In the genomic region with DNA sequence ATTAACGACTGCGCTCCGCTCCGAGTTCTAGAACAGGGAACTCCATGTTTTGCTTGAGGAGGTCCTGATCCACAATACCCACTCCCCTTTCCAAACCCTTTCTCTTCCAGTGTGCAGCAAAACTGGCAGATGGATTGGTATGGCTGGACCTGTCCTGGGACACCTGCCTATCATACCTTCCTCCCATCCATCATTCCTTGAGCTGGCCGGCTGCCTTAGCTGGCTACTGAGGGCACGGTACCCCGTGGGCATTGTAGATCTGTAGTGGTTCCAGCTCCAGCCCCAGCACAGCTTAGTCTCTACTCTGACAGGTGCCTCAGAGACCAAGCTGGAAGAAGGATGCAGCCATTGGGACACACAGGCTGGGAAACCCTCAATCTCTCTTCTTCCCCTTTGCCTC, we compare ENCODE assay signal across 12 mouse cellular contexts. TPM values are rescaled to one million over a fixed set of nuclear protein-coding genes. Genes with fewer than 3 reads are reported as not detected.
DNase-seq lines count a peak whose midpoint lies in the region; ATAC-seq and TF ChIP-seq lines count a peak whose summit lies in the region.
"Had no signal": no experiment of that assay in that cellular context is flagged by ENCODE, and none has a peak within 500 bp of the region (broad histone marks: within the 10 kb centered on the region; RNA-seq: fewer than 3 reads in every experiment).

No protein-coding gene starts in this region.

- H3K4me1 ChIP-seq in heart, embryonic 10.5 days = peaks cover 45% of the 10 kb centered on the region
- peaks cover 17% of the 10 kb centered on the region for H3K4me1 ChIP-seq in forebrain, postnatal 0 days (ENCODE audit: insufficient read depth)
- H3K4me1 ChIP-seq in liver, embryonic 15.5 days (replicated peaks) = peaks cover 46% of the 10 kb centered on the region

- ATAC-seq in forebrain, postnatal 0 days = no peak
- no peak for ATAC-seq in liver, embryonic 15.5 days (ENCODE audit: insufficient read depth)
- ATAC-seq: activated CD4-positive, CD25-positive, alpha-beta regulatory T cell, adult 4 months had no signal

- peak overlapping the region; percentile 97 for H3K4me2 ChIP-seq in forebrain, postnatal 0 days (ENCODE audit: low read depth)
- H3K4me2 ChIP-seq in liver, embryonic 15.5 days = 0 out of 2 replicates have a peak overlapping the region, but pooled peaks have one; percentile 3

- peaks cover 30% of the 10 kb centered on the region for H3K79me2 ChIP-seq in C2C12 (ENCODE audit: control insufficient read depth, insufficient read depth)

- peak overlapping the region; percentile 80 for H3K9ac ChIP-seq in forebrain, postnatal 0 days
- H3K9ac ChIP-seq in liver, embryonic 15.5 days = no peak overlapping the region

- no peak for TF ChIP-seq CTCF in C2C12 (IDR thresholded peaks at IDR 0.05; ENCODE audit: control insufficient read depth, insufficient read depth, insufficient read length)
- no peak for TF ChIP-seq CTCF in forebrain, postnatal 0 days (IDR thresholded peaks at IDR 0.05; ENCODE audit: low read depth)

- WGBS in heart, embryonic 10.5 days = 23% methylated on average over 7 of the region's 7 CpGs
- 19% methylated on average over 7 of the region's 7 CpGs for WGBS in forebrain, postnatal 0 days
- 31% methylated on average over 7 of the region's 7 CpGs for WGBS in liver, embryonic 15.5 days (ENCODE audit: insufficient replicate concordance)

- H3K27me3 ChIP-seq in heart, embryonic 10.5 days (ENCODE audit: insufficient read depth, poor library complexity, severe bottlenecking) = peaks cover 87% of the 10 kb centered on the region
- no peaks in the 10 kb centered on the region for H3K27me3 ChIP-seq in C2C12 (ENCODE audit: control insufficient read depth, insufficient read depth, insufficient read length)
- no peaks in the 10 kb centered on the region for H3K27me3 ChIP-seq in forebrain, postnatal 0 days (ENCODE audit: insufficient read depth, low read length)
- H3K27me3 ChIP-seq in liver, embryonic 15.5 days = peaks cover 80% of the 10 kb centered on the region

- no peak for DNase-seq in heart, embryonic 10.5 days (ENCODE audit: low spot score)
- DNase-seq in heart, postnatal 14 days = no peak
- no peak for DNase-seq in forebrain, postnatal 0 days
- DNase-seq in urinary bladder, postnatal 36 days (ENCODE audit: low spot score in 2 of 2) = no peak
- no peak for DNase-seq in right cerebral cortex, postnatal 4 days
- DNase-seq in Muller cell, postnatal 12 days (ENCODE audit: inconsistent ontology term) = no peak
- DNase-seq: left cerebral cortex, postnatal 4 days; thymus, adult 18-20 months had no signal

- H3K36me3 ChIP-seq in heart, embryonic 10.5 days = peaks cover 16% of the 10 kb centered on the region
- H3K36me3 ChIP-seq in C2C12 (ENCODE audit: control insufficient read depth, insufficient read depth) = peaks cover 17% of the 10 kb centered on the region
- peaks cover 11% of the 10 kb centered on the region for H3K36me3 ChIP-seq in forebrain, postnatal 0 days (ENCODE audit: insufficient read depth)
- H3K36me3 ChIP-seq in liver, embryonic 15.5 days (replicated peaks) = no peaks in the 10 kb centered on the region; the same call in 1 of the 2 replicates

- H3K27ac ChIP-seq in heart, embryonic 10.5 days = no peak overlapping the region
- H3K27ac ChIP-seq in forebrain, postnatal 0 days (ENCODE audit: low read depth, low read length) = no peak overlapping the region
- H3K27ac ChIP-seq in liver, embryonic 15.5 days (replicated peaks) = no peak overlapping the region

- H3K79me3 ChIP-seq in C2C12 (ENCODE audit: low read depth) = peaks cover 3% of the 10 kb centered on the region

- H3ac ChIP-seq in C2C12 (ENCODE audit: control insufficient read depth, insufficient read length, low read depth) = no peak overlapping the region

- H3K4me3 ChIP-seq in heart, embryonic 10.5 days = peak overlapping the region; percentile 74
- peak overlapping the region; percentile 52 for H3K4me3 ChIP-seq in C2C12 (ENCODE audit: insufficient read depth, poor library complexity, severe bottlenecking)
- H3K4me3 ChIP-seq in forebrain, postnatal 0 days (ENCODE audit: low read depth, low read length) = peak overlapping the region; percentile 49
- peak overlapping the region; percentile 52; the same call in 1 of the 2 replicates for H3K4me3 ChIP-seq in liver, embryonic 15.5 days (replicated peaks)

- no peaks in the 10 kb centered on the region for H3K9me3 ChIP-seq in heart, embryonic 10.5 days
- no peaks in the 10 kb centered on the region for H3K9me3 ChIP-seq in forebrain, postnatal 0 days (ENCODE audit: low read length)
- no peaks in the 10 kb centered on the region for H3K9me3 ChIP-seq in liver, embryonic 15.5 days (replicated peaks)

- intact Hi-C loops in heart, postnatal 14 days (cut with DNase I) = no loop called here

TF ChIP-seq in C2C12, 6 proteins besides CTCF, POLR2A, EP300 and RAD21:
- no peak for TF ChIP-seq MYOD1 (IDR thresholded peaks at IDR 0.05; ENCODE audit: control insufficient read depth, insufficient read length, low read depth)
- TF ChIP-seq MYOG (IDR thresholded peaks at IDR 0.05; ENCODE audit: control insufficient read depth, extremely low read depth, insufficient read length) = no peak
TF ChIP-seq in C2C12: peak in this region for 0.

RNA-seq across cellular contexts. Expression of gene Chchd10, which starts 1.6 kb away (rescaled TPM):
- 333 and 524 TPM in 2 replicates for polyA plus RNA-seq in heart, embryonic 10.5 days (2016; fragmentation: Nextera tagmentation; extraction: Ambion mirVana)
- total RNA-seq in heart, postnatal 14 days (2021) = 1,000 to 10,000 TPM; 1,290 to 1,409 TPM
- polyA plus RNA-seq in C2C12 (2012; fragmentation: generic; extraction: Trizol) = 91.1 TPM
- total RNA-seq in forebrain, postnatal 0 days (2014; rRNA removed) = 69.9 and 93.0 TPM in 2 replicates
- 97.1 and 121 TPM in 2 replicates for polyA plus RNA-seq in forebrain, postnatal 0 days (2015; fragmentation: Nextera tagmentation; extraction: Ambion mirVana)
- polyA plus RNA-seq in liver, embryonic 15.5 days (2015; fragmentation: Nextera tagmentation; extraction: Ambion mirVana) = 117 and 142 TPM in 2 replicates

RNA-seq across cellular contexts. Expression of gene Mmp11, which starts 5.0 kb away (rescaled TPM):
- polyA plus RNA-seq in heart, embryonic 10.5 days (2016; fragmentation: Nextera tagmentation; extraction: Ambion mirVana) = 19.4 and 39.0 TPM in 2 replicates
- total RNA-seq in heart, postnatal 14 days (2021) = 1 to 10 TPM; 5.0 to 9.7 TPM
- polyA plus RNA-seq in C2C12 (2012; fragmentation: generic; extraction: Trizol) = 53.2 TPM
- total RNA-seq in forebrain, postnatal 0 days (2014; rRNA removed) = 11.7 and 13.5 TPM in 2 replicates
- polyA plus RNA-seq in forebrain, postnatal 0 days (2015; fragmentation: Nextera tagmentation; extraction: Ambion mirVana) = 14.3 and 16.5 TPM in 2 replicates
- polyA plus RNA-seq in liver, embryonic 15.5 days (2015; fragmentation: Nextera tagmentation; extraction: Ambion mirVana) = 2.4 and 3.1 TPM in 2 replicates

RNA-seq across cellular contexts. Expression of gene Gm867, which starts 9.2 kb away (rescaled TPM):
- 0.39 and 0.76 TPM in 2 replicates for polyA plus RNA-seq in heart, embryonic 10.5 days (2016; fragmentation: Nextera tagmentation; extraction: Ambion mirVana)
- total RNA-seq in heart, postnatal 14 days (2021) = under 1 TPM in 1 of 2 experiments, not detected in 1; 0.24 TPM
- 0.35 TPM for polyA plus RNA-seq in C2C12 (2012; fragmentation: generic; extraction: Trizol)
- total RNA-seq in forebrain, postnatal 0 days (2014; rRNA removed) = 0.95 and 2.8 TPM in 2 replicates
- polyA plus RNA-seq in forebrain, postnatal 0 days (2015; fragmentation: Nextera tagmentation; extraction: Ambion mirVana) = 0.97 and 1.0 TPM in 2 replicates
- 25.1 and 27.1 TPM in 2 replicates for polyA plus RNA-seq in liver, embryonic 15.5 days (2015; fragmentation: Nextera tagmentation; extraction: Ambion mirVana)
- total RNA-seq: hematopoietic stem cell, adult 5-6 weeks had no signal
- polyA plus RNA-seq: activated CD4-positive, CD25-positive, alpha-beta regulatory T cell, adult 4 months had no signal

RNA-seq across cellular contexts. Expression of gene Smarcb1, which starts 9.9 kb away (rescaled TPM):
- polyA plus RNA-seq in heart, embryonic 10.5 days (2016; fragmentation: Nextera tagmentation; extraction: Ambion mirVana) = 157 and 204 TPM in 2 replicates
- total RNA-seq in heart, postnatal 14 days (2021) = 10 to 100 TPM; 26.1 to 29.1 TPM
- polyA plus RNA-seq in C2C12 (2012; fragmentation: generic; extraction: Trizol) = 133 TPM
- 155 and 173 TPM in 2 replicates for total RNA-seq in forebrain, postnatal 0 days (2014; rRNA removed)
- 239 and 246 TPM in 2 replicates for polyA plus RNA-seq in forebrain, postnatal 0 days (2015; fragmentation: Nextera tagmentation; extraction: Ambion mirVana)
- polyA plus RNA-seq in liver, embryonic 15.5 days (2015; fragmentation: Nextera tagmentation; extraction: Ambion mirVana) = 63.7 and 64.5 TPM in 2 replicates

RNA-seq across cellular contexts. Expression of gene Vpreb3, which starts 11.5 kb away (rescaled TPM):
- polyA plus RNA-seq in heart, embryonic 10.5 days (2016; fragmentation: Nextera tagmentation; extraction: Ambion mirVana) = 0.74 and 0.83 TPM in 2 replicates
- total RNA-seq in heart, postnatal 14 days (2021) = under 1 TPM in 1 of 2 experiments, not detected in 1; 0.65 TPM
- polyA plus RNA-seq in C2C12 (2012; fragmentation: generic; extraction: Trizol) = 0.13 TPM
- not detected in 2 replicates for total RNA-seq in forebrain, postnatal 0 days (2014; rRNA removed)
- 0.45 and 1.4 TPM in 2 replicates for polyA plus RNA-seq in forebrain, postnatal 0 days (2015; fragmentation: Nextera tagmentation; extraction: Ambion mirVana)
- 6.4 and 9.1 TPM in 2 replicates for polyA plus RNA-seq in liver, embryonic 15.5 days (2015; fragmentation: Nextera tagmentation; extraction: Ambion mirVana)
- total RNA-seq: hematopoietic stem cell, adult 5-6 weeks; left cerebral cortex, postnatal 4 days had no signal

Comparison
In these comparisons a context has a peak if more than half of its experiments do, and no peak if none do; other contexts are left out.
1. RNA of gene Gm867, which starts 9.2 kb away (polyA plus RNA-seq): 25.1 to 27.1 TPM in liver, embryonic 15.5 days; 0.97 to 1.0 TPM in forebrain, postnatal 0 days, 0.39 to 0.76 TPM in heart, embryonic 10.5 days and 0.35 TPM in C2C12 (single experiment); every median in the first group is over 10 times any median in the second.
2. Peak in every context shown above with its lines, with median percentiles within 50 percentile points of each other: H3K4me3 ChIP-seq.